Mouse (Mus musculus) inflammation-experienced regulatory T-cells, adult 6 months (primary cell): ENCODE results near the gene Adprm. TPM values are rescaled to one million over a fixed set of nuclear protein-coding genes. Genes with fewer than 3 reads are reported as not detected.
"Not testable (repeated sequence)": the region's sequence is repeated elsewhere in the genome, so short reads cannot be mapped to it uniquely, and the experiment has no call there.

Experiments
- ATAC-seq: one replicate; pipeline ENCODE4 v1.8.0; 2017
- polyA plus RNA-seq, 3 experiments: library from polyadenylated mRNA; unstranded; fragments of 100-300 nt; shearing (Covaris generic); gene quantifications; one replicate each; pipeline ENCODE4 v1.2.1; 2017

Adprm gene
- polyA plus RNA-seq, 3 experiments from 2014 or later, result 68.1 to 92.5 (median 75.7) TPM

DNA sequence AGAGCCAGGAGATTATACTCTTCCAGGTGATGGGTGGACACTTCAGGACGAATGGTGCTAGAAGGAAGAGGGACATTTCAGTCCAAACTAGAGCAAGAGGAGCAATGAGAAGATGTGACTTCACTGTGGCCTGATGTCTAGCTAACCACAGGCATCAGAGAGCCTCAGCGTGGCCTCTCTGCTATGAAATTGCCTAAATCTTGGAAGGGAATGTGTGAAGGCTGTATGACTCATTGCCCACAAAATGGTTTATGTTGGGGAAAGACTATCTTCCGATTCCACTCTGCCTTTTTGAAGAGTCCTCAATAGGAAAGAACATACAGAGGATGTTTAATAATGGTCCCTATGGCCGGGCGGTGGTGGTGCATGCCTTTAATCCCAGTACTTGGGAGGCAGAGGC lies 24.4 kb upstream of the Adprm start:
- ATAC-seq, result no peak

DNA sequence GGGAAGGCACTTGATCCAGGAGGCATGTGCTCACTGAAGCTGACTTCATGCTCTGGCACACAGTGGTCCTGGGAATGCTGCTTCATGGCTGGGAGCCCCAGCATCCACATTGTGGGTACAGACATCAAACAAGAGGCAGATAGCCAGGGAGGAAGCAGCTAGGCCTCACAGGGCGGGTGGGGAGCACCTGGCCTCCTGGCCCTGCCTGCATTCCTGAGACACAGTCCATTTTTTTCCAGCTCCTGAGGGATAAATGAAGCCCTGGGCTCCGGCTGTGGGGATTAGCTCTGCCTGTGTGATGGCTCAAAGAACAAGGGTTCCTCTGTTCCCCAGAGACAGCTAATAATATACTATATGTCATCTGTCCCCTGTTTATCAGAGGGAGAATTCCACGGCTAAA lies 22.6 kb upstream of the Adprm start:
- ATAC-seq, result no peak

DNA sequence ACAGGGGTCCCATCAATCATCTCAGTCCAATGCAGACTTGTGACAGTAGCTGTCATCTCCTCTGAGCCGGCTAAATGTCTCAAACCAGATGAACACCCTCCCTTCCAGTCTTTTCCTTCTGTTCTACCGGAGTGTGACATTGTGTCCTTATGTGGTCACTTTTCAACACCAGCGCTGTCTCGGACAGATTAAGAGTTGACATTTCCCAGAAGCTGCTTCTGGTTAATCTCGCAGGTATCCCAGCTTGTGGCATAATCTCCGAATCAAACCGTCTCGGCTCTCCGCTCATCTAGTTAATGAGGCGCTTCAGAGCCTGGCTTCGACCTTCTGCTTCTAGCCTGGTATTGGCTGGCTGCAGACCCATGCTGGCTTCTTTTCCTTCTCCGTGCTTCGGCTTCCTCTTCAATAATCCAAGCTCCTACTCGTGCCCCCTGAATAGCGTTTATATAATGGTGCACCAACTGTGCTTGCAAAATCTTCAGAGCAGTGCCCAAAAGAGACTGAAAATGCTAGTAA lies 20.3 kb upstream of the Adprm start:
- ATAC-seq, result no peak

DNA sequence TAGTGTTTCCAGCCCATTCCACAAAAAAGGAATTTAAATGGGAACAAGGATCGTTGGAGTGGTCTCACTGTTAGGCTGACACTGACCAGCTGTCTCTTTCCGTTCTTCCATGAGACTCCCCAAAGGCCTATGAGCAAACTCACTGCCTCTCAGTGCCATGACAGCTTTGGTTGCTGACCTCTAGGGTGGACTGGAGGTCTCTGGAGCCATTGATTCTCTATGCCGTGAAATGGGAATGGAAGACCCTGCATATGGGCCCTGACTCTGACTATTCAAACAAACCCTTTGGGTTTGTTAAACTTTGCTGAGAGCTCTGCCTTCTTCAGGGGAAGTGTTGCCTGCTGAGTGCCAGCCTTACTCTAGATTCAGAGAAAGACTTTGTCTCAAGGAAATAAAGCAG lies 15.3 kb upstream of the Adprm start:
- ATAC-seq, result no peak

DNA sequence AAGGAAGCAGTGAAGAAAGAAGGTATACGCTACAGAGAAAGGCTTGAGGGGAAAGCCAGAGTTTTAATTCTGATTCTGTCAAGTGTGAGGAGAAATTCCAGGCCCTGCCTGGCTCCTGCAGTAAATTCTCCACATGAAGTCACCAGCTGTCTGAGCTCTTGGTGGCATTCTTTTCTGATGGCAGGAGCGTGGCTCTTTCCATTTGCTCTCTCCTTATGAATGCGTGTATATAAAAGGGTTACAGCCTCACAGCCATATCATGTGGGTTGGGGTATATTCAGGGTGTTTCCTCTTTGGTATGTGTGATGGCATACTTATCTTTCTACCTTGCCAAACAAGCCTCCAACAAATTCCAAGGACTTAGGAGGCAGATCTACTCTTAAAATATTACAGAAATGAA lies 10.3 kb upstream of the Adprm start:
- no peak for ATAC-seq

DNA sequence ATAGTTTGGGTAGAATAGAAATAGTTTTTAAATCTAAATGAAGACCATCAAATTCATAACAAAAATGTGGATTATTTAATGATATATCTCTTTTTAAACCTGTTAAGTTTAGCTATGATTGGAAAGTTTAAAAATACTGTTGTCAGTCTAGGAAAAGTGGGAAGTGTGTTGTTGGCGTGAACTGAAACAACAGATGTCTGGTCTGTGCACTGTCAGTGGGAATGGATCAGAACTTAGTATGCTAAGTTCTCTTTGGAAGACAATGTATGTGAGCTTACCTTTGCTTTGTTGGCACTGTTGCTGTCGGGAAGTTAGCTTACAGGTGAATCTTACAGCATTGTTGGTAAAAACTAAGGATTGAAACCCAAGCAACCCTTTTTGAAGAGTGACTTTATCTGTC lies 8.9 kb upstream of the Adprm start:
- no peak for ATAC-seq

DNA sequence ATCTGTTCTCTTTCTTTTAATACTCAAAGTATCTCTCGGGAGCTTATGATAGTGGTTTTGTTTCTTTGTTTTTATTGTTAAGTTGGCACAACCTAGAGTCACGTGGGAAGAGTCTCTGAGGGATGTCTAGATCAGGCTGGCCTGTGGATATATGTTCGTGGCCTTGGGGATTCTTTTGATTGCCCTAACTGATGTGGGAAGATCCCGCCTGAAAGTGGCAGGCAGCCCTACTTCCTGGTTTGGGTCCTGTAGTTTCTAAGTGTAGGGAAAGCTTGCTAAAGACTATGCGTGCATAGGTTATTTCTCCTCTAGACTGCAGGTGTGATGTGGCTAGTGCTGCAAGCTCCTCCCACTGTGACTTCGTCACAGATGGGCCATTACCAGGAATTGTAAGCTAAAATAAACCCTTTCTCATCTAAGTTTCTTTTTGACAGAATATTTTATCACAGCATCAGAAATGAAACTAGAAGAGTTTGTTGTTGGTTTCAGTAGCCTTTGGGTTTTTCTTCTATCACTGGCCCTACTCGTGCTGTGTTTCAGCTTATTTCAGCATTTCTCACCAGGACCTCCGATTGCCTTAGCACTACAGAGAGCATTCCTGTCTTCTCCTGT lies 2.5 kb upstream of the Adprm start:
- no peak for ATAC-seq

DNA sequence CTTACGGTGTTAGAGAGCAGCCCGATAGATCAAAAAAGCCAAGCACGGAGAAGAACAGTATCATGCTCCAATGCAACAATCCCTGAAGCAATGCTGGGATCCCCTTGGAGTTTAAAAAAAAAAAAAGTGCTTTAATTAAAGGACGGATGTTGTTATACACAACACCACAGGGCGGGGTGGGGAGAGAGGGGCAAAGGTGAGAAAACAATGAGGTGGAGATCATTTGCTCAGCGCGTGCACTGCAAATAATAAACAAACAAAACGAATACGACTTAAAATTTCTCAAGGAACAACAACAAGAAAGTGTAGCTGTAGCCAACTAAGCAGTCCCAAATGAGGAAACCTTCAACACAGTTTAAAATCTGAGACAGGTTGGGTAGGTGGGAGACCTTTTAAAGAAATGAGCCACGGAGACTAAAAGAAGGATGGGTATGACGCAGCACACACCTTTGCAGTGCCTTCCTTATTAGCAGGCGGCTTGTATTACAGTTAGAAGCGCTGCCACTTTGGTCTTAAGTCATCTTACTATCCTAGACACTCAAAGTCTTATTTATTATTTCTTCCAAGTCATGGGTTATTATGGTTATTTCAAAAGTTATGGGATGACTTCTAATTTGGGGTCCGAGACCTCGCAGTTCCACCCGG lies 596 bp downstream of the Adprm start:
- ATAC-seq, result peak; percentile 23

DNA sequence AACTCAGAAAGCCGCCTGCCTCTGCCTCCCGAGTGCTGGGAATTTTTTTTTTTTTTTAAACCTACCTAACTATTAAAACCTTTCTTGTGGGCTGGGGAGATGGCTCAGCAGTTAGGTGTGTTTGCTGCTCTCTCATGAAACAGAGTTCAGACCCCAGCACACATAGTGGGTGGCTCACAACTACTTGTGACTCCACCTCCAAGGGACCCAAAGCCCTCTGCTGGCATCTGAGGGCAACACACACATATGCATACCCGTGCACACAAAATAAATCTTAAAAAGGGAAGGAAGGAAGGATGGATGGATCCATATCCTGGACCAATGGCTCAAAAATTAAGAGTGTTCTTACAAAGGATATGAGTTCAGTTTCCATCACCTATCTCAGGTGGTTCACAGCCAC lies 3.1 kb downstream of the Adprm start:
- ATAC-seq, result no peak

DNA sequence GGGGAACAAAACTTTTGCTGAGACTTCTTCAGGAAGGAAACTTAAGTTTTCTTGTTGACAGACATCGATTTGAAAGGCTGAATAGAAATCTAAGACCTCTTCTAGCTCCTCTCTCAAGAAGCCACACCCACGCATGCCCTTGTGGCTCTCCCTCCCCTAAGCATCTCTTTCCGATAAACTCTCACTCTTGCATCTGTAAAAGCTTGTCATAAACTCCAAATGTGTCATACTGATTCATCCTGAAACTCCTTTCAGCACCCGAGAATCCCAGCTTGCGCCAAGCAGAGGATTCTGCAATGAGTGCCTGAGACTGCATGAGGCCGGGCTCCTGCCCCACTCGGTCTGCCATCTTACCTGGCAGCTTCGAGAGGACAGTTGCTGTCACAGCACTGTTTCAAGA lies 3.9 kb downstream of the Adprm start:
- ATAC-seq, result peak; percentile 36

DNA sequence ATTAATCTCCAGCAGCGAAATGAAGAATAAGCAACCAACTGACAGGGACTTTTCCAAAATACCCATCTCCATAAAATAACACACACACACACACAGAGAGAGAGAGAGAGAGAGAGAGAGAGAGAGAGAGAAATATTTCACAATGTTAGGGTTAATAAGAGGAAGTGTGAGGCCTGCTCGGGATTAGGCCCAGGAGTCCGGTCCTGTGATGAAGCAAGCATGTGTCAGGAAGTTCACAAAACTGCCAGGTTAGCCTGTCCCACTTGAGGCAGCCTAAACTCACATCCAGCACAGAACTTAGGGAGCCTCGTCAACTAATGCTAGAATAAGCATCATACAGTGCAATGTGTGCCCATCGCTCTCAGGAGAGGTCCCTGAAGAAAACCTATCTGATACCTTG lies 5.2 kb downstream of the Adprm start:
- no peak for ATAC-seq

DNA sequence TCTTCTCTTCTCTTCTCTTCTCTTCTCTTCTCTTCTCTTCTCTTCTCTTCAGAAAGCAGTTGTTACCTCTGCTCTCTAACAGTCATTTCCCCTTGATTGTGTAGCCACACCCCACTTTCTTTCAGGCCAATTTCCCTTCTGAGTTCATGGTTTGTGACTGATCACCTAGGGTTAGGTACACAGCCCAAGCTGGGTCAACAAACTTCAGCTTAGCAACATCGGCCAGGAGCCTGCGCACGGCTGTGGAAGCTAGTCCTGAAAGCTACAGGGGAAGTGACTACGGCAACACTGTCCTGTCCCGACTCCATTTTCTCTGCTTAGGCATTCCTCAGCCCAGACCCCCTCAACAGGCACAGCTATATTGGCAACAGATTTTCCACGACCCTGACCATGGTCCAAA lies 7.4 kb downstream of the Adprm start:
- ATAC-seq, result no peak

DNA sequence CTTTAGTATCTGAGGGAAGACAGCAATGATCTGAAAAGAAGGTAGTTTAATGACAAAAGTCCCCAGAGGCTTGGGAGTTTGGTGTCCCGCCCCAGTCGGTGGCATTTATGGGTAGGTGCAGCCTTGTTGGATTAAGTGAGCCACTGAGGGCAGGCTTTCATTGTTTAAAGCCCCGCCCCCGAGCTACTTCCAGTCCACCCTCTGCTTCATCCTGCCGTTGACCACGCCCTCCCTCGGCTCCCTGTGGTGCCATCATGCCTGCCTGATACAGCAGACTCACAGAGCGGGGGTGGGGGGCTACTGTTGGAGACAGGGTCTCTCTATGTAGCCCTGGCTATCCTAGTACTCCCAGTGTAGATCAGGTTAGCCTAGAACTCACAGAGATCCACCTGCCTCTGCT lies 9.4 kb downstream of the Adprm start:
- no peak for ATAC-seq

DNA sequence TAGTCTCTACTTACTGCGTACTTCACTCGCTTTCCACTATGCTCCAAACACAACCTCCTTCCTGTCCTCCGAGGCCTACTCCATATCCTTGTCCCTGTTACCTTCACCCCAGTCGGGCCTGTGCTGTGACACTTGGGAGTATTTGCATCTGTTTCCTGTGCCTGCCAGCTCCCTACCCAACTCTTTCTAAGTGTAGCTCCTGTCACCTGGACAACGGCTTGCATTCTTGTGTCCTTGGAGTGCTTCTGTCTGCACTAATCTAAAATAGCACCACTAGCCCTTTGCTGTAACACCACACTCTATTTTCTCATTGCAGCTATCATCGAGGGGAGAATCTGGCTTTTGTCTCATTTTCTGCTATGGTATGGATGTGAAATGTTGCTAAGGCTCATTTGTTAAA lies 11.9 kb downstream of the Adprm start:
- no peak for ATAC-seq

DNA sequence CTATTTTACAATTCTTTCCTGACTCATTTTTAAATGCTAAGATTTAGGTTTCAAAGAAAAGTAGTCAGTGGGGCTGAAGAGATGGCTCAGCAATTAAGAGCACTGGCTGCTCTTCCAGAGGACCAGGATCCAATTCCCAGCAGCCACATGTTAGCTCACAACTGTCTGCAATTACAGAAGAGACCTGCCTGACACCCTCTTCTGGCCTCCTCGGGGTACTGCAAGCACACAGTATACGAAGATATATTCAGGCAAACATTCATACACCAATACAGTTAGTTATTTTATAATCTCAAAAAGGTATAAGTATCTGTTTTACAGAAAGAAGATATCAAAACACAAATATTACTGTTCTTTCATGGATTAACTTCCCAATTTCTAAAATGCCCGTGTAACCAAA lies 12.6 kb downstream of the Adprm start:
- no peak for ATAC-seq

DNA sequence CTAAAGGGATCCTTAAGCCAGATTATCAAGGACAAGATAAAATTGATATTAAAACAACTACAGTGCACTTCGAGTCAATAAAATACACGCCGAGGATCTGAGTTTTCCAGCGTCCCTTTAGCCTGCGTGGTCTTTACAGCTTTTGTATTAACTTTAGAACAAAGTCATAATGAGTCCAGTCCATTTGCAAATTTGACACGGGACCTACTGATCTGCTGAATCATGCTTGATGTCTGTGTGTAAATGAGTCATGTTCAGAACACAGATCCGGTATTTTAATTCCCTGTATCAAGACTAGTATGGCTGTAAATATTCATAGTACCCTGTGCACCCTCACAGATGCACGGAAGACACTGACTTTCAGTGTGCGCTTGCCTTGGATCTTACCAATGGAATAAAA lies 15.5 kb downstream of the Adprm start:
- ATAC-seq, result no peak

DNA sequence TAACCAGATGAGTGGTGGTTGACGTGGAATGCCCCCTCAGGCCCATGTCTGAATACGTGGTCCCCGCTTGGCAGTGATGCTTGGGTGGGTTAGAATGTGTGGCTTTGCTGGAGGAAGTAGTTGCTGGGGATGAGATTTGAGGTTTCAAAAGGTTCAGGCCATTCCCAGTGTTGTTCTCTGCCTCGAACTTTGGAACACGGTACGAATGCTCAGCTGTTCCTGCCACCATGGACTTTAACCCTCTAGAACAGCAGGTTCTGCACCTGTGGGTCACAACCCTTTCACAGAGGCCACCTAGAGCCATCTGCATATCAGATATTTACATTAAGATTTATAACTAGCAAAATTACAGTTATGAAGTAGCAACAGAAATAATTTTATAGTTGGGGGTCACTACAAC lies 16.2 kb downstream of the Adprm start:
- no peak for ATAC-seq

DNA sequence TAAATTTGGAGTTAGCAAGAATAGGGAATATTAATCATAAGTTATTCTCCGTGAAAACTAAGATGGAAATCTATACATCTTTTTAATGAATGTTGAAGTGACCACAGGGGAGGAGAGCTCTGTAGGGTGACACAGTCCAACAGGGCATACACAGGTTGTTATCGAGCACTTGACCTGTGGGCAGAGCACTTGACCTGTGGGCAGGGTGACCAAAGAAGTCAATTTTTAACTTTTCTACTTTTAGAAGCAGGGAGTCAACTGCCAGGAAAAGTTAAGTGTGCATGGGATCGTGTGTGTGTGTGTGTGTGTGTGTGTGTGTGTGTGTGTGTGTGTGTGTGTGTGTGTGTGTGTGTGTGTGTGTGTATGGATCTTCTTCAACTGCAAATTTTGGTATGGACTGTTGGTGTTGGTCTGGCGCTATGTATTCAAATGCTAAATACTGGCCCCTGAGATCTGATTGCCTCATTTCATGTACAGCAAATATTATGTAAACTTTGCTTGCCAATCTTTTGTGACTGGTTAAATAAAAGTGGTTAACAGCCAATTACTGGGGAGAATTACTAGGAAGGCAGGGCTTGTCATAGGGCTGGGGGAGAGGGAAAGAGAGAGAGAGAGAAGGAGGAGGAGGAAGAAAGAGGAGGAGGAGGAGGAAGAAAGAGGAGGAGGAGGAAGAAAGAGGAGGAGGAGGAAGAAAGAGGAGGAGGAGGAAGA lies 17.5 kb downstream of the Adprm start:
- no peak for ATAC-seq

DNA sequence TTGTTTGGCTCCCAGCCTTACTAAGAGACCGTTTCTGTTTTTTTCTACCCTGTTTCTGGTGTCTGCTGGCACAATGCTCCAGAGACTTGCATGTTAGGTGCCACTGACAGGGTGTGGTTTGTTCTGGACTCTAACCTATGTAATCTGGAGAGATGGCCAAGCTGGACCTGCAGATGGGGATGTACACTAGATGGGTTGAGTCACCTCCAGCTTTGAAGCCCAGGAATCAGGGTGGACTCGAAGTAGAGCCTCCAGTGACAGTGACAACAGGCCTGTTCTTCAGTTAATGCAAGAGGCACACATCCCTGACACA lies 20.8 kb downstream of the Adprm start:
- no peak for ATAC-seq

DNA sequence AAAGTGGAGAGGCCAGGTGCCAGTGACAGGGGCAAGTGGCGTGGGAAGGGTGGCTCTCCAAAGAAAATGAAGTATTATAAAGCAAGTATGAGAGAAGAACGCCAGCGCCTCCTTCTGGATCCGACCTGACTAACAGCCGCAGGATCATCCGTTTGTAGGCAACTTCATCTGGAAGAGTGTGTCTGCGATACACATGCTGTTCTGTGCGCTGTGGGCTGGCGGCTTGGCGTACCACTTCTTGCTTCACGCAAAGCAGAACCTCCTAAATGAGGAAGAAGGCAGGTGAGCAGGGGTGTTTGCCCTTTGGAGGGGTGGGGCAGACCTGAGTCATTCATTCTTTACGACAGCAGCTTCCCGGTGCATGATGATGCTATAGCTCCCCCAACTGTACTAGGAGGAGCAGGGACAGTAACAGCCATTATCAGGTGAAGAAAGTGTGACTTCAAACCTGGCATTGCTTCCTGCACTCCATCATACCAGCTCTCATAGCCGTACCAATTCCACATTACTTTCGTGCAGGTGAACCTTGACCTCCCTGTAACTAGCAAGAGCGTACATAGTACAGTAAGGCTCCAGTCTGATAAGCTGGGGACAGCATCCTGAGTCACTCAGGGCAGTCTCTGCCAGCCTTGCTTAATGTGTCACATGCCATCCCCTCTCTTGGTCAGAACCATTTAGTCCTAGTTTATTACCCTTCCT lies 21.3 kb downstream of the Adprm start:
- ATAC-seq, result no peak

DNA sequence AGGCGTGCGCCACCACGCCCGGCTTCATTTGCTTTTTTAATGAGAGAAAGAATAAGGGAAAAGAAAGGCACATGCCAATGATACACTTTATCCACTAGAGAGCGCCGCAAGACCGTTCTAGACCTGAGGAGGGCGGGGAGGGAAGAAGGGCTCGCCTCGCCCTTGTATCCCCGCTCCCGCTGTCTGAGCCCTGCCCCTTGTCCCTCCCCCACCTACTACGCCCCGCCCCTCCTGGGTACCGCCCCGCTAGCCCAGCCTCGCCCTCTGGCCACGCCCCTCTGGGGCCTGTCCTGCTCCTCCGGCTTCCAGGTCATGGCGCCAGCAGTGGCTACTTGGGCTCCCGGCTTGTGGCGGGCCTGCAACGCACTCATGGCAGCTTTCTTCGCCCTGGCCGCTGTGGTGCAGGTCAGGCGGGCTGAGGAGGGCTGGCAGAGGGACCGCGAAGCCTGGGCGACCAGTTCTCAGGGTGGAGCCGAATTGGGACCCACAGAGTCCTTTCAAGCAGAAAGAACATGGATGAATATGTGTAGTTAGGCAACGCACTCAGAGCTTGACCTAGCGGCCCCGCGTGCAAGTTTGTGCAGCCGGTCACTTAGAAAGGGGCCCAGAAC lies 27.4 kb downstream of the Adprm start, which contains the start of gene Tmem220:
Tmem220 (plus strand) TSS at position 288 of the 611 bp plus-strand sequence.
- ATAC-seq, result peak; percentile 96

DNA sequence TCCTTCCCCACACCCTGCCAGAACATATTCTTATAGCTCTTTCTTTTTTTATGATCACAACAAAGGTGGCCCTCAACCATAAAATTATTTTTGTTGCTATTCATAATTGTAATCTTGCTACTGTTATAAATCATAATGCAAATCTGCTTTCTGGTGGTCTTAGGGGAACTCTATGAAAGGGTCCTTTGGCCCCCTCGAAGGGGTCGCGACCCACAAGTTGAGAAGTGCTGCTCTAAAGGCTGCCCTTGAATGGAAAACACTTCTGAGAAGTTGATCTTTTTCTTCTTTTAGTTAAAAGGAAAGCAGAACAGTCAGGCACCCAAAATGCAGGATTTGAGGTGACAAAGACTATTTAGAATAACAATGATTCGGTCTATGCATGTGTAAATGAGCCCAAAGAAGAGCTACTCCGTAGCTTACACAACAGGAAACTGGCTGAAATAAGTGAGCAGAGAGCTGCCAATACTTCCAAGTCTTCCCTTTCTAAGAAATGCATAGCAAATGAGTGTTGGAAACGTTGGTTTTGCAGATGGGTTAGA lies 28.5 kb downstream of the Adprm start:
- no peak for ATAC-seq

DNA sequence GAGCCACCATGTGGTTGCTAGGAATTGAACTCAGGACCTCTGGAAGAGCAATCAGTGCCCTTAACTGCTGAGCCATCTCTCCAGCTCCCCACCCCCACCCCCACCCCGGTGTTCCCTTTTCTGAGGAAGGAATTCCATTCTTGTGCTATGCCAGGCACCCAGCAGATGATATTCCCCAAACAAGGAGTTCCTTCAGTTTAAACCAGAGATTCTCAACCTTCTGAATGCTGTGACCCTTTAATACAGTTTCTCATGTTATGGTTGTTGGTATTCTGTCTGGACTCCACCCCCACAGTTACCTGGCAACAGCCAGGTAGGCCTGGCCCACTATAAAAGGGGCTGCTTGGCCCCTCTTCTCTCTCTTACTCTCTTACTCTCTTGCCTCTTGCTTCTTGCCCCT lies 29.2 kb downstream of the Adprm start:
- ATAC-seq, result not testable (repeated sequence)
